Mouse (Mus musculus) splenic B cell, adult 2 months (primary cell): ENCODE data around the gene Setd6.

Experiments
- DNase-seq: peaks from one replicate; pipeline ENCODE4 v3.0.0-alpha.2; 2011; ENCODE audit warnings: low read depth, low spot score
- H3K27me3 ChIP-seq: 2 replicates; pipeline ENCODE4 v1.6.1; 2012; ENCODE audit warnings: mild to moderate bottlenecking, low read length, moderate library complexity, mixed read lengths; ENCODE audit not compliant: control insufficient read depth, poor library complexity, insufficient read depth, severe bottlenecking
- H3K36me3 ChIP-seq: 2 replicates; pipeline ENCODE4 v1.6.1; 2012; ENCODE audit warnings: mild to moderate bottlenecking, low read length, moderate library complexity, mixed read lengths; ENCODE audit not compliant: control insufficient read depth, poor library complexity, insufficient read depth, severe bottlenecking

Gene Setd6

DNA sequence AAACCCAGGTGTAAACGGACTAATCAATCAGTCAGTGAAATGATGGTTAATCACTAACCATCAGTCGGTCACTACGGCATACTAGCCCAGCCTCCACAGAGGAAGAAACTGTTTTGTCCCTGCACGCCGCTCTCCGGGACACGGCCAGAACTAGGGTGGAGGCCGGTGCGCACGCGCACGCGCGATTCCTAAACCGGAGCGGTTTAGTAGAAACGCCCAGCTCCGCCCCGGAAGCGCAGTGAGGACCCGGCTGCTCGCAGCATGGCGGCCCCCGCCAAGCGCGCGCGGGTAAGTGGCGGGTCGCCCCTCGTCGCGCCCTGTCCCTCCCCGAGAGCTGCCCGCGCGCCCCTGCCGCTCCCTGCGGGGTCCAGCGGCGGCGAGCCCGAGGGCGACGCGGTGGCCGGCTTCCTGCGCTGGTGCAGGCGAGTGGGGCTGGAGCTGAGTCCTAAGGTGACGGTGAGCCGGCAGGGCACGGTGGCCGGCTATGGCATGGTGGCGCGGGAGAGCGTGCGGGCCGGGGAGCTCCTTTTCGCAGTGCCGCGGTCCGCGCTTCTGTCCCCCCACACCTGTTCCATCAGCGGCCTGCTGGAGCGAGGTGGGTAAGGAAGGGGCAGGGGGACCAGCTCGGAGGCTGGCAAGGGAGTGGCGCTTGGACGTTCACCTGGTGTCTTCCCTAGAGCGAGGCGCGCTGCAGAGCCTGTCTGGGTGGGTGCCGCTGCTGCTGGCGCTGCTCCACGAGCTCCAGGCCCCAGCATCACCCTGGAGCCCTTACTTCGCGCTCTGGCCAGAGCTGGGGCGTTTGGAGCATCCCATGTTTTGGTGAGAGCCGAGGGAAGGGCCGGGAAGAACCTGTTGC is at the start of gene Setd6:
Setd6 (plus strand) TSS at position 206 of the 856 bp plus-strand sequence.
- H3K36me3 ChIP-seq: peaks cover 1% of the 10 kb centered on the region; the same call in 1 of the 2 replicates
- H3K27me3 ChIP-seq: no peaks in the 10 kb centered on the region
- DNase-seq: peak; percentile 87

DNA sequence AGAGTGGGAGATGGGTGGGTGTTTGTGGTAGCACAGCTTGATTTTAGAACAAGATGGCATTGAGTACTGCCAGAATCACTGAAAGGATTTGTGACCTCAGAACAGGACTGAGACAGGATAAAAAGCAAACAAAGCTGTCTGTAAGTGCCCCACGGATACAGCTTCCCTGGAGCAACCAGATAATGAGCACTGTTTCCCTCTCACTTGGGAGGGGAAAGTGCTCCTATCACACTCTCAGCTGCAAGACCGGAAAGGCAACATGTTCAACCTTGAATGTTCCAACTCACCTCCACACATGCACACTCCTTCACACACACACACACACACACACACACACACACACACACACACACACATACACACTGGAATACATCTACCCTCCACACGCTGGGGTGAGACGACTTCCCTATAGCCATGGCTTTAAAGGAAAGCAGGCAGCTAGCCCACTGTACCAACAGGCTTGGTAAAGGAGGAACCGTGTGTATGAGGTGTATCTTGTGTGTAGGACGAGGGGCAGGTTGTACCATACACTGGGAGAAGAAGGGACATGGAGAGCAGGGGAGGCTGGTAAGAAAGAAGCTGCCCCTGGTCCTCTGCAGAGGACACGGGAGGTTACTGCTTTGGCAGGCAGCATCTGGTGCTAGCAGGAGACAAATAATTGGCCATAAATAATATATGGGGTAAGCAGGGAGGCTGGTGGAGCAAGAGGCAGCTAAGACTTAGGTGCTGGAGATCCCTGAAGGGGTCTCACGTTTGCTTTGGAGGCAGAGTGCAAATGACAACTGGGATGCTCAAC is 47.3 kb upstream of the Setd6 start:
- DNase-seq: no peak
- Histone ChIP-seq H3K27me3 (no peaks in the 10 kb centered on the region), H3K36me3 (no peaks in the 10 kb centered on the region)

DNA sequence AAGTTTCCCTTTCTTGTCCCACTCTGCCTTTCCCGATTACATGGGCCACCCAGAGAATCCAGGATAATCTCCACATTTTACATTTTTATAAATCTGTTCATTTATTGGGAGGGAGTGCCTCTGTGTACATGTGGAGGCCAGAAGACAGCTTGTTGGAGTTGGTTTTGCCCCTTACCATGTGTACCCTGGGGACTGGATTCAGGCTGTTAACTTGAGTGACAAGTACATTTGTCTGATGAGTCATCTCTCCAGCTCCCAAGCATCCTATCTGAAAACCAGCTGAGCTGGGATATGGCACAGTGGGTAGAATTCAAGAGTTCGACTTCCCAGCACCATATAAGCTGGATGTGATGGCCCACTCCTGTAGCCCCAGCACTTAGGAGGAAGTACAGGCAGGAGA is 45.7 kb upstream of the Setd6 start:
- DNase-seq: no peak
- H3K36me3 ChIP-seq: no peaks in the 10 kb centered on the region

DNA sequence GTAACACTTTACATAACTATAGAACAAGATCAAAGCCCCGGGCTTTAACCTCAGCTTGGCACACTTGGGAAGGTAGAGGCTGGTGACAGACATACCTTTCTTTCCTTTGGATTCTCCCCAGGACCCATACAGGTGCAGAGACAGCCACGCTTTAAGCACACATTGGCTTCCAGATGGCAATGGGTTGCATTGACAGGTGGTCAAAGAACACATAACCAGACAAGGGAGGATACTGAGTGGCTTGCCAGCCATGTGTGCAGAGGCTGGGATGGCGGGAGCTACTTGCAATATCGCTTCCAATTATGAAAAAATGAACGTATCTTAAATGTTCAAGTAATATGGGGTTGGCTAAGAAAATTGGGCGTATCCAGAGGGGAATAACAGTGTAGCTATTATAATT is 43.8 kb upstream of the Setd6 start:
- DNase-seq: no peak
- no peaks in the 10 kb centered on the region for H3K36me3 ChIP-seq
- no peaks in the 10 kb centered on the region for H3K27me3 ChIP-seq

More for the DNA sequence above, 45.7 kb upstream of the Setd6 start:
- no peaks in the 10 kb centered on the region for H3K27me3 ChIP-seq

DNA sequence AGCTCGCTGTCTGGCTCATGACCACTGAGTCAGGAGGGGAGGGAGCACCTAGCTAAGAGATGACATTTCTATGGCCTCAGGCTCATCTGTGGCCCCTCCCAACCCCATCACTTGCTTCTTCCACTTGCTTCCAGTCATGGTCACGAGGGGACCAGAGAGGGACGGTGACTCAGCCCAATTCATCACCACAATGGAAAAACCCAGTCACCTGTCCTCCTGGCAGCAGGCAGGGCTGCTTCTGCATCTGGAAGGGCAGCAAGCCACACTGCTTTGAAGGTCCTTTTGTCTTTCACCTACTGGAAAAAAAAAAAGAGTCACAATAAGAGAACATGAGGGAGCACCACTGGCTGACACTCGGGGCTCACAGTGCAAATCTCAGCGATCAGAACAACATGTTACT is 42.9 kb upstream of the Setd6 start:
- DNase-seq: no peak
- Histone ChIP-seq H3K36me3 (no peaks in the 10 kb centered on the region), H3K27me3 (no peaks in the 10 kb centered on the region)

DNA sequence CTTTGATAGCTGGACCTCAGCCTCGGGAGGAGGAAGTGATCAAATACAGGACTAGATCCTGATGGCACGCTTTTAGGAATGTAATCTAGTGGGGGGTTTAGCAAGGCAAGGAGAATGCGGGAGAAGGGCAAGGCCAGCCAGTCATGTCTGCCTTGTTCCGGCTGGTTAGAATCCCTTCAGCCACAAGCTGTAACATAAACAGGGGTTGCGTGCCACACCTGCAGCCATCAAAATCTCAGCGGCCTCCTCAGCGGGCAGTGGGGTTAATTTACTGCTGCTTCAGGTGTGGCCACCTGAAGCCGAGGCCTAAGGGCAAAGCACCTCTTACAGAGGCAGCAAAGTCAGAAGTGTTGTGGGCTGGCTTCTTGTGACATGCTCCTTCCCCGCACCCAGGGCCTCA is 39.0 kb upstream of the Setd6 start, which contains the start of gene Ndrg4:
Ndrg4 (plus strand) TSS at position 350 of the 400 bp plus-strand sequence.
- no peak for DNase-seq
- Histone ChIP-seq H3K36me3 (no peaks in the 10 kb centered on the region), H3K27me3 (peaks cover 2% of the 10 kb centered on the region; the same call in 1 of the 2 replicates)

DNA sequence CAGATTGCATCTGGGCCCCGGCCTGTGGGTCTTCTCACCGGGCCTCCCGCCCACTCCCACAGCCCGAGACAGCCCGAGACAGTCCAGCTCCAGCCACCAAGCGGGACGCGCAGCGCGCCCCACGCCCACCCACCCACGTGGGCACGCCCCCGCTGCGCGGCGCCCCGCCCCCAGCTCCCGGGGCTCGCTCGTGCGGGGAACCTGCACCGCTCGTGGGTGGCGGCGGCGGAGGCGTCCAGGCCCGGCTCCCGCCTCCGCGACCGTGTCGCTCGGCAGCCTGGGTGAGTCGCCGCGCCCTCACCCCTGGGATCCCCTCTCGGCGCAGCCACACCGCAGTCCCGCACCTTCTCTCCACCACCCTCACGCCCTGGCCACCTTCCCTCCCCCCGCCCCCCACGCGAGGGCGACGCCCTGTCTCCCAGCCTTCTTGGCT is 38.1 kb upstream of the Setd6 start:
- peaks cover 2% of the 10 kb centered on the region; the same call in 1 of the 2 replicates for H3K27me3 ChIP-seq
- H3K36me3 ChIP-seq: no peaks in the 10 kb centered on the region
- DNase-seq: no peak

DNA sequence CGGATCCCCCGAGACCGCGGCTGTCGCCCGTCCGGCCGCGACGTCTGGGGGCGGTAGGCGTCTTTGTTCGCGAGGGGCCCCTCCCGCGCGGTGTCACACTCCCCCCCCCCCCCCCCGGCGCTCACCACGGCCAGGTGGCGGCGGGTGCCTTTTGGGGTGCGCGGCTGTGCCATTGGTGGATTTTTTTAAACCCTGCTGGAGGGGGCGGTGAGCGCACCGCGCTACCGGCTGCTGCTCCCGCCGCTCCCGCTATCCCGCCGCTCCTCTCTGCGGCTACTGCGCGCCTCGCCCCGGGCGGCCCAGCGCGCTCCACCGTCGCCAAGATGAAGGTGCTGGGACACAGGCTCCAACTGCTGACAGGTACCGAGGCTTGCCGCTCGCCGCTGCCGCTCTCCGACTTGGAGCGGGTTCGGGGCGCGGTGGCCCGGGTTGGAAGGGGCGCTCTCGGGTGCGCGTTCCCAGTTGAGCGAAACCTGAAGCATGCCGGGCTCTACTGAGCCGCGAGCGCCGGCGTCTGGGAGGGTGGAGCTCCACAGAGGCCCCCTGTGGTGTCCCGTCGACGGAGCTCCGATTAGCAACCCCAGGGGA is 37.6 kb upstream of the Setd6 start:
- Histone ChIP-seq H3K27me3 (peaks cover 2% of the 10 kb centered on the region; the same call in 1 of the 2 replicates), H3K36me3 (no peaks in the 10 kb centered on the region)
- DNase-seq: peak; percentile 46

DNA sequence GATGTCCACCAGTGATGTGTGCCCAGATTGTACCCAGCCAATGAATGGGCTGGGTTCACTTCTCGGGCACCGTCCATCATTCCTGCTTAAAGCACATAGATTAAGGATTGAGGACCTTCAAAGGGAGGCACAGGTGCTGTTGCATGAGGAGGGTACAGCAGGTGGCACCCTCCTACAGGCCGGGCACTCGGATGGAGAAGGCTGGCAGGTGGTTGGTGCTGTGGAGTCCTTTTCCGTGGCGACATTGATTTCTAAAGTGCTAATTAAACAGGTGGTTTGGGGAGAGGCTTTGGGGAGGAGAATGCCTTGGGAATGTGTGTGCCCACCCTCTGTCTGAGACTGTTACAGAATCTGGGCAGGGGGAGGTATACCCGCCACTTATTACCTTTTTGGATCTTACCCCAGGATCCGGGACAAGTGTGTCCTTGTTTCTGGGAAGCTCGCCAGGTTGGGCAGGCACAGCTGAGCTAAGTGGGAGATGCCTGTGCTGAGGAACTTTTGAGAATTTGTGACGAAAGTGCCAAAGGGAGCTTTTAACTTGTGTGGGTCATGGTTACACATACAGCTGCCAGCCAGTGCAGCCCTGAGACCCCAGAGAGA is 27.5 kb upstream of the Setd6 start:
- no peaks in the 10 kb centered on the region for H3K36me3 ChIP-seq
- H3K27me3 ChIP-seq: no peaks in the 10 kb centered on the region
- DNase-seq: no peak

DNA sequence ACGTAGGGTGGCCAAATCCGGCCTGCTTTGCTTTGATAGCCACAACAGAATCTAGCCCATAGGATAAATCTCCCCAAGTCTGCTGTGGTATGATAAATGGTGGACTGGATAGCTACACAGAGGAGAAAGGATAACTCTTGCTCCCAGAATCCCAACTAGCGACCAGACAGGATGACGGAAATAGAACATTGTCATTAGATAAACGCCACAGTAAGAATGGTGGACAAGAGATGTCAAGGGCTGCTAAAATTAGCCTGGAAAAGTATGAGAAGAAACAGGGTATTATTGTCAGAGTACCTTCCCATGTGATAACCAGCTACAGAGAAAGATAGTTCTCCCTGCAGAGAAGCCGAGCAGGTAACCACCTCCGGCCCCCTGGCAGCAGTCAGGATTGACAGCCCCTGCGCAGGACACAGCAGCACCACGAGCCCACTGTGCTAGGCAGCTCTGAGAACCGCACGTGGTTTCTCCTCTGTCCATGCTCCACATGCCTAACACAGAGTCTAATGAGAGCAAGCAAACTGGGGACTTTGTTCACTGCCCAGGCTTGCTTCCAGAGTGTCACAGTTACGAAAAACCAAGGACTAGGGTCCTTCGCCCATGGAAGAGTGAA is 24.6 kb upstream of the Setd6 start:
- DNase-seq: no peak
- Histone ChIP-seq H3K27me3 (no peaks in the 10 kb centered on the region), H3K36me3 (no peaks in the 10 kb centered on the region)

DNA sequence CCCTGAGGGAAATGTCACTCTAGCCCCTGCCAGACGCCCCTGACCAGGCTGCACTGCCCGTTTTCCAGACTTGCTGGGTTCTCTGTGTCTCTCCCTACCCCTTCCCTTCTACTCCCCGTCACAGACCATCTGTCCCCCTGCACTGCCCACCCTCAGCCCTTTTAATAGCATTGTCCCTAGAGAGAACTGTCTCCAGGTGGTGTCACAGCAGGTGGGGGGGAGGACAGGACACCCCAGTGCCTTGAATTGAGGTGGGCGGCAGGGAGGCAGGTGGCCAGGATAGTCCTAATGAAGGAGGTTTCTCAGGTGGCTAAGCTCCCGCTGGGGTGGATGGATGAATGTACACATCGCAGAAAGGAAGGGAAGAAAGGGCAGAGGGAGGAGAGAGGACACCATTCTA is 21.1 kb upstream of the Setd6 start:
- Histone ChIP-seq H3K27me3 (no peaks in the 10 kb centered on the region), H3K36me3 (no peaks in the 10 kb centered on the region)
- no peak for DNase-seq

DNA sequence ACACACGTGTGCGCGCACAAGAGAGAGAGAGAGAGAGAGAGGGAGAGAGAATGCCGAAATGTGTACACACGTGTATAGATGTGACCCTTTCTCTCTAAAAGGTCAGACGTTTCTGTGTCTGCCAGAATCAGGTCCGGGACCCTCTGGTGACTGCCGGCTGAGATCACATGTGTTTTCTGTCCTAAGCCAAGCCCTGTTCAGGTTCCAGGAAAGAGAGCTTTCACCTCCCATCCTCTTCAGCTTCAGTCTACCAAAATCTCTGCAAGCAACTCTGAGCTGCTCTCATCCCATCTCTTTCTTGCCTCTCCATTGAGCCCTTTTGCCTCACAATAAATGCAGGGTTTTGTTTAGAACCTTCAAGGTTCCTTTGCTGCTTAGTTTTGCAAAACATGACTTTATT is 19.0 kb upstream of the Setd6 start:
- DNase-seq: no peak
- H3K36me3 ChIP-seq: no peaks in the 10 kb centered on the region
- H3K27me3 ChIP-seq: no peaks in the 10 kb centered on the region

DNA sequence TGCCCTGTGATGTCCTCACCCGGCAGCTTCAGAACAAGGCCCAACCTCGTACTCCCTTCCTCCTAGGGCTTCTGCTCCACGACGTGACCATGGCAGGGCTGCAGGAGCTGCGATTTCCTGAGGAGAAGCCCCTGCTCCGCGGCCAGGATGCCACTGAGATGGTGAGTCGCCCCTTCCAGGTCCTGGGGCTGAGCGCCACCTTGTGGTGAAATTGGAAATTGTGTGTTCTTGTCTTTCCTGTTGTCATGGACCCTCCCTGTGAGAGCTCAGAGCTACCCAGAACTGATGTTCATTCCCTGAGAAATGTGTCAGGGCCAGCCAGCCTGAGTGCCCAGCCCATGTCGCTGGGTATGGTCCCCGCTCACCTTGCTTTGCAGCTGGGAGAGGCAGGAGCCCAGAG is 18.6 kb upstream of the Setd6 start:
- Histone ChIP-seq H3K27me3 (no peaks in the 10 kb centered on the region), H3K36me3 (no peaks in the 10 kb centered on the region)
- peak; percentile 82 for DNase-seq

DNA sequence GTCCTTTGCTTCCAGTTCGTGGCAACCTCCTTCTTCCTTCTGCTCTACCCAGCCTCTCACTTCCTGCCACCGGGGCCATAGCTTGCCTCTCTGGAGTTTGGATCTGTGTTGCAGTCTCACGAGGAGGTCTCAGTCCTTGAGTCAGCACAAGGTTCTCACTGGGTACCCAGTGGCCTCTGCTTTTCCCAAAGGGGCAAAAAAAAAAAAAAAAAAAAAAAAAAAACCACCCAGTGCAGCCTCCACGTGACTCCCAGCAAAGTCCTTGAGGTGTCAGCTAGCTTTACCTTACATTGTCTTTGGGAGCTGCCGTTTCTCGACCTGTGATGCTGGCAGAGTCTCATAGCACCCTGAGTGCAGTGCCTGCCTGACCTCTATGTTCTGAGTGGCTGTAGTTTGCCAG is 17.5 kb upstream of the Setd6 start:
- DNase-seq: no peak
- Histone ChIP-seq H3K27me3 (no peaks in the 10 kb centered on the region), H3K36me3 (no peaks in the 10 kb centered on the region)
